Mouse (Mus musculus) regulatory T cell (primary cell): Measurements from ENCODE around the gene Stard10.

Experiments
- in situ Hi-C: fragments of 300-600 bp; cut with MboI, MseI; formaldehyde crosslinking; loops from one replicate; pipeline ENCODE4 v1.15.1; 2025; ENCODE audit warnings: high pct_unique_total_duplicates

The Stard10 gene

DNA sequence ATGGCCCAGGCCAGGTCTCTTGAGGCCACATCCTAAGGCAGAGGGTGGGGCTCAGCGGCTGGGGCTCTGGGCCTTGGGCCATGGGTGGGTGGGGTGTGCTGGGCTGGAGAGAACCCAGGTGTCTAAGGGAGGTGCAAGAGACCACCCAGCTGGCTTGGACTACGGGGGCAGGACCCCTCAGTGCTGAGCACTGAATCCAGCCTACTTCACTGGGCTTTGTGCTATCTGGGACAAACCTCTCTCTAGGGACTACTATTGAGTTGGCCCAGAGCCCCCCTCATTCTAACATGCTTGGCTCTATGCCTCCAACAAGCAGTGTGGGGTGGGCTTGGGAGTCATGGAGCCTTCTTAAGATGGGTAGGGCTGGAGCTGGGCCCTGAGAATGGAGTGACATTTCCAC is 78.6 kb downstream of the Stard10 start:
- in situ Hi-C loops, result no loop called here
